Mouse (Mus musculus) lung, postnatal 0 days (tissue): Measurements from ENCODE around the gene Tfb1m.

ENCODE experiments used
- CTCF ChIP-seq: IDR thresholded peaks from 2 replicates; pipeline ENCODE4 v1.5.1; 2016; ENCODE audit warnings: antibody characterized with exemption, mild to moderate bottlenecking
- EP300 ChIP-seq: IDR thresholded peaks from 2 replicates; pipeline ENCODE4 v1.6.1; 2016; ENCODE audit warnings: antibody characterized with exemption, mild to moderate bottlenecking, control low read depth

- TF ChIP-seq CTCF = no peak
- no peak for TF ChIP-seq EP300
Measured at GRCm38 (mm10) chr17:3541033-3541432, 16.5 kb downstream of the Tfb1m start.
